In genomic region chr11:31000028-31000427, GRCm38 (mm10) we compare ENCODE assay signal across 18 mouse cellular contexts. TPM values are rescaled to one million over a fixed set of nuclear protein-coding genes. Genes with fewer than 3 reads are reported as not detected.
DNase-seq lines count a peak whose midpoint lies in the region; ATAC-seq and TF ChIP-seq lines count a peak whose summit lies in the region.
"Had no signal": no experiment of that assay in that cellular context is flagged by ENCODE, and none has a peak within 500 bp of the region (broad histone marks: within the 10 kb centered on the region; RNA-seq: fewer than 3 reads in every experiment).

No protein-coding gene starts in this region.

- H3K36me3 ChIP-seq in liver, postnatal 0 days (replicated peaks; ENCODE audit: insufficient read depth, low read length): 0 out of 2 replicates have a peak, but pooled peaks cover 4% of the 10 kb centered on the region
- H3K36me3 ChIP-seq in heart, embryonic 12.5 days: peaks cover 3% of the 10 kb centered on the region; the same call in 1 of the 2 replicates
- no peaks in the 10 kb centered on the region for H3K36me3 ChIP-seq in midbrain, embryonic 11.5 days (ENCODE audit: control insufficient read depth, insufficient read depth, low read length)
- H3K36me3 ChIP-seq: embryonic facial prominence, embryonic 10.5 days; forebrain, embryonic 15.5 days; limb, embryonic 15.5 days; midbrain, embryonic 12.5 days had no signal

- TF ChIP-seq CTCF in liver, postnatal 0 days (IDR thresholded peaks at IDR 0.05; ENCODE audit: low read depth): no peak

- ATAC-seq in hematopoietic stem cell, adult 5-6 weeks (replicated peaks in 1 of 2; ENCODE audit: insufficient read depth in 1 of 2, low FRiP score in 2 of 2, low TSS enrichment in 1 of 2, low read depth in 1 of 2, poor library complexity in 2 of 2, severe bottlenecking in 2 of 2): peak; percentile 56 to 70; a peak in 3 of 4 replicates
- peak; percentile 16; the same call in 1 of the 2 replicates for ATAC-seq in liver, postnatal 0 days
- no peak for ATAC-seq in heart, embryonic 12.5 days (ENCODE audit: insufficient number of reproducible peaks, low FRiP score)
- no peak for ATAC-seq in midbrain, embryonic 11.5 days (ENCODE audit: low FRiP score)
- ATAC-seq: forebrain, embryonic 15.5 days had no signal

- H3K27me3 ChIP-seq in liver, postnatal 0 days (ENCODE audit: insufficient read depth, low read length): no peaks in the 10 kb centered on the region
- H3K27me3 ChIP-seq in heart, embryonic 12.5 days (replicated peaks): no peaks in the 10 kb centered on the region
- H3K27me3 ChIP-seq in midbrain, embryonic 11.5 days (ENCODE audit: control insufficient read depth, insufficient read depth, low read length): no peaks in the 10 kb centered on the region
- H3K27me3 ChIP-seq: forebrain, embryonic 15.5 days; hindbrain, embryonic 13.5 days; limb, embryonic 15.5 days; midbrain, embryonic 12.5 days had no signal

- peak overlapping the region; percentile 76 for H3K27ac ChIP-seq in liver, postnatal 0 days (ENCODE audit: low read depth)
- H3K27ac ChIP-seq in heart, embryonic 12.5 days (ENCODE audit: poor library complexity, severe bottlenecking): no peak overlapping the region
- no peak overlapping the region for H3K27ac ChIP-seq in midbrain, embryonic 11.5 days (ENCODE audit: low read depth, low read length)
- H3K27ac ChIP-seq: embryonic facial prominence, embryonic 10.5 days; forebrain, embryonic 15.5 days; hindbrain, embryonic 13.5 days; limb, embryonic 15.5 days; midbrain, embryonic 12.5 days had no signal

- peak; percentile 32 to 39 for DNase-seq in spleen, postnatal 36 days (ENCODE audit: low spot score in 2 of 2)
- no peak for DNase-seq in spleen, postnatal 4 days (ENCODE audit: low spot score in 2 of 2)
- DNase-seq in liver, postnatal 0 days: no peak
- no peak for DNase-seq in midbrain, embryonic 11.5 days (ENCODE audit: low spot score, missing footprints)
- no peak for DNase-seq in heart, adult 8-10 months (ENCODE audit: low spot score)
- DNase-seq: cerebellum, postnatal 14 days; heart, adult 18-20 months; kidney, postnatal 36 days; lung, postnatal 10 days; right cerebral cortex, postnatal 4 days; thymus, adult 18-20 months had no signal

- peak; percentile 78 for TF ChIP-seq EP300 in liver, postnatal 0 days (IDR thresholded peaks at IDR 0.05; ENCODE audit: low read depth)

- H3K9me3 ChIP-seq in liver, postnatal 0 days (ENCODE audit: low read length): no peaks in the 10 kb centered on the region
- H3K9me3 ChIP-seq in heart, embryonic 12.5 days (replicated peaks): no peaks in the 10 kb centered on the region
- H3K9me3 ChIP-seq in midbrain, embryonic 11.5 days (ENCODE audit: control insufficient read depth, low read length): no peaks in the 10 kb centered on the region
- H3K9me3 ChIP-seq: embryonic facial prominence, embryonic 10.5 days; forebrain, embryonic 15.5 days; hindbrain, embryonic 13.5 days; limb, embryonic 15.5 days; midbrain, embryonic 12.5 days had no signal

- no peak overlapping the region for H3K4me2 ChIP-seq in liver, postnatal 0 days (ENCODE audit: low read depth, low read length)
- H3K4me2 ChIP-seq in heart, embryonic 12.5 days: no peak overlapping the region
- H3K4me2 ChIP-seq in midbrain, embryonic 11.5 days: no peak overlapping the region
- H3K4me2 ChIP-seq: forebrain, embryonic 15.5 days; hindbrain, embryonic 13.5 days; limb, embryonic 15.5 days; midbrain, embryonic 12.5 days had no signal

- no peak overlapping the region for H3K9ac ChIP-seq in liver, postnatal 0 days (replicated peaks)
- no peak overlapping the region for H3K9ac ChIP-seq in heart, embryonic 12.5 days
- no peak overlapping the region for H3K9ac ChIP-seq in midbrain, embryonic 11.5 days (ENCODE audit: low read length)
- H3K9ac ChIP-seq: forebrain, embryonic 15.5 days; hindbrain, embryonic 13.5 days; limb, embryonic 15.5 days; midbrain, embryonic 12.5 days had no signal

- no peak overlapping the region for H3K4me3 ChIP-seq in liver, postnatal 0 days (ENCODE audit: low read depth, low read length)
- H3K4me3 ChIP-seq in heart, embryonic 12.5 days: no peak overlapping the region
- no peak overlapping the region for H3K4me3 ChIP-seq in midbrain, embryonic 11.5 days (ENCODE audit: low read depth, low read length)
- H3K4me3 ChIP-seq: embryonic facial prominence, embryonic 10.5 days; forebrain, embryonic 15.5 days; hindbrain, embryonic 13.5 days; limb, embryonic 15.5 days; midbrain, embryonic 12.5 days had no signal

- peaks cover 17% of the 10 kb centered on the region for H3K4me1 ChIP-seq in liver, postnatal 0 days (ENCODE audit: insufficient read depth)
- H3K4me1 ChIP-seq in heart, embryonic 12.5 days (replicated peaks): no peaks in the 10 kb centered on the region
- H3K4me1 ChIP-seq in midbrain, embryonic 11.5 days (ENCODE audit: control insufficient read depth, insufficient read depth, low read length): no peaks in the 10 kb centered on the region
- H3K4me1 ChIP-seq: embryonic facial prominence, embryonic 10.5 days; forebrain, embryonic 15.5 days; hindbrain, embryonic 13.5 days; limb, embryonic 15.5 days; midbrain, embryonic 12.5 days had no signal

- WGBS in liver, postnatal 0 days (ENCODE audit: insufficient replicate concordance): 46% methylated on average over 2 of the region's 2 CpGs
- 80% methylated on average over 2 of the region's 2 CpGs for WGBS in heart, embryonic 12.5 days
- WGBS in midbrain, embryonic 11.5 days: 85% methylated on average over 2 of the region's 2 CpGs

RNA-seq across cellular contexts. Expression of gene Chac2, which starts 13.9 kb away (rescaled TPM):
- 16.8 and 19.2 TPM in 2 replicates for total RNA-seq in hematopoietic stem cell, adult 5-6 weeks (2017)
- 53.3 and 56.7 TPM in 2 replicates for polyA plus RNA-seq in liver, postnatal 0 days (2015; fragmentation: Nextera tagmentation; extraction: Ambion mirVana)
- 18.3 and 18.9 TPM in 2 replicates for polyA plus RNA-seq in heart, embryonic 12.5 days (2016; fragmentation: Nextera tagmentation; extraction: Ambion mirVana)
- 17.0 and 17.1 TPM in 2 replicates for polyA plus RNA-seq in midbrain, embryonic 11.5 days (2014; fragmentation: Nextera tagmentation; extraction: Ambion mirVana)
- total RNA-seq in heart, adult 8-10 months (2022): 10 to 100 TPM; 21.0 to 35.3 (median 26.5) TPM

RNA-seq across cellular contexts. Expression of gene Erlec1, which starts 45.9 kb away (rescaled TPM):
- total RNA-seq in hematopoietic stem cell, adult 5-6 weeks (2017): 17.3 and 32.5 TPM in 2 replicates
- 8.2 and 9.0 TPM in 2 replicates for polyA plus RNA-seq in liver, postnatal 0 days (2015; fragmentation: Nextera tagmentation; extraction: Ambion mirVana)
- polyA plus RNA-seq in heart, embryonic 12.5 days (2016; fragmentation: Nextera tagmentation; extraction: Ambion mirVana): 11.4 TPM in 2 replicates
- polyA plus RNA-seq in midbrain, embryonic 11.5 days (2014; fragmentation: Nextera tagmentation; extraction: Ambion mirVana): 9.2 and 12.6 TPM in 2 replicates
- 10 to 100 TPM; 36.7 to 47.6 (median 39.5) TPM for total RNA-seq in heart, adult 8-10 months (2022)

Comparison
In these comparisons a context has a peak if more than half of its experiments do, and no peak if none do; other contexts are left out.
1. DNase-seq: peak in spleen, postnatal 36 days (2 of 2); none in spleen, postnatal 4 days (0 of 2), liver, postnatal 0 days (single experiment), midbrain, embryonic 11.5 days (single experiment) and heart, adult 8-10 months (single experiment).
2. ATAC-seq: peak in hematopoietic stem cell, adult 5-6 weeks (2 of 2) and liver, postnatal 0 days (single experiment); none in heart, embryonic 12.5 days (single experiment) and midbrain, embryonic 11.5 days (single experiment).